Mouse (Mus musculus) brown adipose tissue, adult 24 weeks (tissue): Measurements from ENCODE around the gene Rab3c. TPM values are rescaled to one million over a fixed set of nuclear protein-coding genes. Genes with fewer than 3 reads are reported as not detected.

ENCODE experiments used
- H3K27ac ChIP-seq: fragments of 200-500 bp; replicated peaks from 2 replicates; pipeline ENCODE4 v1.5.1; 2012; ENCODE audit warnings: low read depth, mild to moderate bottlenecking, low read length
- H3K4me1 ChIP-seq: fragments of 200-500 bp; 2 replicates; pipeline ENCODE4 v1.6.1; 2012; ENCODE audit warnings: low read length, mixed read lengths; ENCODE audit not compliant: control insufficient read depth, insufficient read depth, insufficient read length
- H3K4me3 ChIP-seq: fragments of 200-500 bp; 2 replicates; pipeline ENCODE4 v1.5.1; 2012; ENCODE audit warnings: low read depth, mild to moderate bottlenecking, low read length, moderate library complexity; ENCODE audit not compliant: insufficient read depth
- polyA plus RNA-seq: library from polyadenylated mRNA; stranded (reverse); fragments of >200 nt; gene quantifications from 2 replicates; pipeline ENCODE4 v1.2.4, GENCODE M21; 2012; ENCODE audit not compliant: missing spikeins, insufficient read depth, insufficient read length

The Rab3c gene
- polyA plus RNA-seq, 1 experiment, result not detected

DNA sequence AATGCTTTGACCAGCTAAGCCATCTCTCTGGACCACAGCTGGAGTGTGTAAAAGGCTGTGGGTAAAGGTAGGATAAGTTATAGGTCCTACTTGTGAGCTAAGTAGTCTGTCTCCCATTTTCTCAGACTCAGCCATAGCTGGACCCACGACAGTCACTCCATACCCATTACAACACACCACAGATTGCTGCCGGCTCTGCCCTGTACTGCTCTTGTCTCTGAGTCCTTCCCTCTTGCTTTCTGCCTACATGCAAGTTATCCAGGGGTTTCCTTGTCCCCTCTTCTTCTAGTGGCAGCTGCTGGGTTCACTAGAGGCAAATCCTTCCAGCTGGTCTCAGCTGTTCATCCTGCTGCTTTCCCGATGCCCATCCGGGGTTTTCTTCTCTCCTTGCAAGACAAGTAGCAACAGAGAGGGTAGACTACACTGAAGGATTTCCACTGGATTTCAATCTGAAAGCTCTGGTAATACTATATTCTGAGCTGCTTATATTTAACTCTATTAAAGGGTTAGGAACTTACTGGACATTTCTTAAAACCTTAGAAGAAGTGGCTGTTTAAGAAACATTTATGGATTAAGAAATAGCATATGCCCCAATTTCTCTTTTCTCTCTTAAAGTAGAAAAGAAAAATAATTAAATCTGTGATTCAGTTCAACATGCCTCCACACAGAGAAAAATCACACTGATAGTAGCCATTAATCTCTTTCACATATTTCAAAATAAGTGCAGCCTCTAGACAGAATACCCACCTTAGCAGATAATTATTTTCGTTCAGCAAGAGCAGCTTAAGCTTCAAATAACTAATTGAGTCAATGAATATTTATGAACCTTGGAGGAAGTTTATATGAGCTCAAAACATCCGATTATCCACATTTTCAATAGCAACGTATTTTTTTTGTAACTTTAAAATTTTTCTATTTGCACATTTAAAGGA is 121.9 kb downstream of the Rab3c start:
- H3K4me3 ChIP-seq, result no peak overlapping the region
- no peaks in the 10 kb centered on the region for H3K4me1 ChIP-seq
- no peak overlapping the region for H3K27ac ChIP-seq

DNA sequence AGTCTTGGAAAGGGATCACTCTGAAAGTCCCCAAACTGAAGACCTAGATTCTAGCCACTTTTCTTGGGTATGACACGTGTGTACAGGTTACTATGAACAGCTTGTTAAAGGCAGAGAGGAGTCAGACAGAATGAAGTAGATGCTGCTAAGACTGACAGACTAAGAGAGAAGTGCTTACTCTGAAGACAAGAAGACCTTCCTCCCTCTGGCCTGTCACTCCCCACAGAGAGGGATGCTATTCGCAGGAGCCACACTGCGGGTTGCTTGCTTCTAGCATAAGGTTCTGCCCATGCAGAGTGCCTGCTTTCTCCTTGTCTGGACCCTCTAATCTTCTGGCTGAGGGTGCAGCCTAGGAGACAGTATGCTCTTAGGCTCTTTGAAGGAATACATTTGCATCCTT is 135.3 kb downstream of the Rab3c start:
- H3K4me3 ChIP-seq, result no peak overlapping the region
- H3K27ac ChIP-seq, result no peak overlapping the region
- no peaks in the 10 kb centered on the region for H3K4me1 ChIP-seq

DNA sequence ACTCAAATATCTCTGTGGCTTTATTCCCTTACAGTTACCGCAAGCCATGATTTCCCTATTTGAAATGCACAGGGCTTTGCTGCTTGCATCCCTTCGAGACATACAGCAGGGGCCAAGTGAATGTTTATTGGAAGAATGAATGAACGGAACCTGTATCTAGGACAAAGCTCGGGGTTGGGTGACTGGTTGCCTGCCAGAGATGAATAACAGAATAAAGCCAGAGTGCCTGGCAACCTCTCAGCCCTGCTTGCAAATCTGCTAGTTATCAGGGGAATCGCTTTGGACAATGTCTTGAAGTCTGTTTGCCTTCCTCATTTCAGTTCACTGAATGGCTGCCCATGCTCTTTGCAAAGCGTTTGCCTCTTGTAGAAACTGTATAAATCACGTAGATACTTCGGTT is 135.8 kb downstream of the Rab3c start:
- Histone ChIP-seq H3K4me1 (no peaks in the 10 kb centered on the region), H3K4me3 (no peak overlapping the region), H3K27ac (no peak overlapping the region)

DNA sequence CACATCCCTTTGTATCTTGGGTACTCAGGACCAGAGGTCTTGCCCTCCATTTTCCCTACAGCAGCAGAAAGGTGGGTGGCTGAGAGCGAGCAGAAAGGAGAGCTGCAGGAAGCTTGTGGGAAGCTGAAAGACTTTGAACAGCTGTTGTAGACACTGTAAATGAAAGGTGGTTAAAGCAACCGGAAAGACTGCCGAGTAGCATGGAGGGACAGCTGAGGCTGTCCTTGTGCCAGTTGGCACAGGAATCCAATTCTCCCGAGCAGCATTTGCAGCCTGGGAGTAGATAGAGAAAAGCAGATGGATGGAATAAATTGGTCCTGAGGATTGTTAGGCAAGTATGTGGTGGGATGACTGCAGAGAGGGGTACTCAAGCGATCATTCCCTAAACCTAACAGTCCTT is 141.5 kb downstream of the Rab3c start:
- Histone ChIP-seq H3K4me1 (no peaks in the 10 kb centered on the region), H3K27ac (no peak overlapping the region), H3K4me3 (no peak overlapping the region)

- H3K27ac ChIP-seq, result no peak overlapping the region
- no peak overlapping the region for H3K4me3 ChIP-seq
- H3K4me1 ChIP-seq, result no peaks in the 10 kb centered on the region
Observed at GRCm38 (mm10) chr13:110138644-110139043, 142.2 kb downstream of the Rab3c start.

GRCm38 (mm10) chr13:110127613-110128258 is 153.1 kb downstream of the Rab3c start:
- H3K4me3 ChIP-seq, result no peak overlapping the region
- H3K27ac ChIP-seq, result no peak overlapping the region
- no peaks in the 10 kb centered on the region for H3K4me1 ChIP-seq

DNA sequence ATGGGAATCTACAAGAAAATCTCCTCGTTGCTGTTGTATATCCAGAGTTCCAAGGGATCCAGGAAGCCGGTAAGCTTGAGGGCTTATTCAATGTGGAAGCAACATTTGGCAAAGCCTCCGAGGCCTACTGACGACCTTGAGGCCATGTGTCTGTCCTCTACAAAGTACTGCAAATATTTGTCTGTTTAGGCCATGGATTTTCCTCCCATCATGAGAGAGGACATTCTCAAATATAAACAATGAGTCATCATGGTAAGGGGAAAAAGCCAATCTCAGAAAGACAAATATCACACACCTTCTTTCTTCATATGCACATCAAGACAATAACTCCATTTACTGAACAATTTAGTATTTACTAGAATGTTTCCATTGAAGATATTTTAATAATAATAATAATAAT is 158.0 kb downstream of the Rab3c start:
- H3K27ac ChIP-seq, result no peak overlapping the region
- no peak overlapping the region for H3K4me3 ChIP-seq
- H3K4me1 ChIP-seq, result no peaks in the 10 kb centered on the region

DNA sequence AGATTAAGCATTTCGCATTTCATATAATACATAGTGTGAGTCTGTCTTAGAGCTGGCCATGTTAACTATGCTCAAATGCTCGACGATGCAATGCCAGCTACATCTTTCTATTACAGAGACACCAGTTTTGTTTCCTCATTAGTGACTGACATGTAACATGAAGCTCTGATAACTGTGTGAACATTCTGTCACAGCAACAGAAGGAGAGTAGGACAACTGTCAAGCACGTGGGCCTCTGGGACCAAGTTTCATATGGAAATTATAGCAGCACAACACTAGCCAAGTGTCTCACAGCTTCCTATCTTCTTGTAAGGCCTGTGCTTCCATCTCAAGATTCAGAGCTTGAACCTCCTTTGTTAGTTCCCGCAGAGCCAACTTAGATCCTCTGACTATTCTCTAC is 163.9 kb downstream of the Rab3c start:
- no peak overlapping the region for H3K4me3 ChIP-seq
- H3K4me1 ChIP-seq, result no peaks in the 10 kb centered on the region
- H3K27ac ChIP-seq, result no peak overlapping the region

DNA sequence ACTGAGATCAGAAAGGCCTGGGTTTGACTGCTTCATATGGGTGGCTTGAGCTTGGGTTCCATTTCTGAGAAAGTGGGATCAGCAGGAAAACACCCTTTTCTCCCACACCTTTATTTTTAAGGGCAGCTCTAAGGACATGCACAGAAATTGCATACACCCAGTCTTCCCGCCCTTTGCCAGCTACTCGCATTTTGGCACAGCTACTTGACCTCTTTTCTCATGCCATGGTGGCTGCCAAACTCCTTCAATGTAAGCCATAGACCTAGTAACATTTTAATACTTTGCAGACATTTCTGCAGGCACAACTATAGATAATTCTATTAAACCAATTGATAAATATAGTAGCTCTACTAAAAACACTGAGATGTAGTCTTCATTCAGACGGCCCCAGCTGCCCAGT is 164.5 kb downstream of the Rab3c start:
- H3K27ac ChIP-seq, result no peak overlapping the region
- no peaks in the 10 kb centered on the region for H3K4me1 ChIP-seq
- H3K4me3 ChIP-seq, result no peak overlapping the region

- Histone ChIP-seq H3K4me3 (no peak overlapping the region), H3K4me1 (no peaks in the 10 kb centered on the region), H3K27ac (no peak overlapping the region)
Observed at GRCm38 (mm10) chr13:110114870-110115645, 165.7 kb downstream of the Rab3c start.

- Histone ChIP-seq H3K4me3 (no peak overlapping the region), H3K27ac (no peak overlapping the region), H3K4me1 (no peaks in the 10 kb centered on the region)
Observed at GRCm38 (mm10) chr13:110113711-110114110, 167.1 kb downstream of the Rab3c start.

GRCm38 (mm10) chr13:110097424-110098050 is 183.3 kb downstream of the Rab3c start:
- H3K4me1 ChIP-seq, result no peaks in the 10 kb centered on the region
- no peak overlapping the region for H3K27ac ChIP-seq
- H3K4me3 ChIP-seq, result no peak overlapping the region

DNA sequence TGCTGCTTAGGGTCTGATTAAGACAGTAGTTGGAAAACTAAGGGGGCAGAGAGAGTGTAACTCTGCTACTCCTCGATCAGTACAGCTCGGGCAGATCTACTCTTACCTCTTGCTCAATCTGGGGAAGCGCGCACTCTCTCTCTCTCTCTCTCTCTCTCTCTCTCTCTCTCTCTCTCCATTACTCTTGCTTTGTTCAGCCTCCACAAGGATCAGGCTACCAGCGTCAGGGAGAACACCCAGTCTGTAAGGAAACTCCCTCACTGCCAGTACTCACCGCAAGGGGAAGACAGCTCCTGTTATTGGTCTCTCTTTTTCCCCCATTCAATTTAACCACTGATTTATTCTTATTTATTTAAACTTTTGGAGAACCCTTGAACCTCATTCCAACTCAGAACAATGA is 185.8 kb downstream of the Rab3c start:
- Histone ChIP-seq H3K27ac (no peak overlapping the region), H3K4me1 (no peaks in the 10 kb centered on the region), H3K4me3 (no peak overlapping the region)

DNA sequence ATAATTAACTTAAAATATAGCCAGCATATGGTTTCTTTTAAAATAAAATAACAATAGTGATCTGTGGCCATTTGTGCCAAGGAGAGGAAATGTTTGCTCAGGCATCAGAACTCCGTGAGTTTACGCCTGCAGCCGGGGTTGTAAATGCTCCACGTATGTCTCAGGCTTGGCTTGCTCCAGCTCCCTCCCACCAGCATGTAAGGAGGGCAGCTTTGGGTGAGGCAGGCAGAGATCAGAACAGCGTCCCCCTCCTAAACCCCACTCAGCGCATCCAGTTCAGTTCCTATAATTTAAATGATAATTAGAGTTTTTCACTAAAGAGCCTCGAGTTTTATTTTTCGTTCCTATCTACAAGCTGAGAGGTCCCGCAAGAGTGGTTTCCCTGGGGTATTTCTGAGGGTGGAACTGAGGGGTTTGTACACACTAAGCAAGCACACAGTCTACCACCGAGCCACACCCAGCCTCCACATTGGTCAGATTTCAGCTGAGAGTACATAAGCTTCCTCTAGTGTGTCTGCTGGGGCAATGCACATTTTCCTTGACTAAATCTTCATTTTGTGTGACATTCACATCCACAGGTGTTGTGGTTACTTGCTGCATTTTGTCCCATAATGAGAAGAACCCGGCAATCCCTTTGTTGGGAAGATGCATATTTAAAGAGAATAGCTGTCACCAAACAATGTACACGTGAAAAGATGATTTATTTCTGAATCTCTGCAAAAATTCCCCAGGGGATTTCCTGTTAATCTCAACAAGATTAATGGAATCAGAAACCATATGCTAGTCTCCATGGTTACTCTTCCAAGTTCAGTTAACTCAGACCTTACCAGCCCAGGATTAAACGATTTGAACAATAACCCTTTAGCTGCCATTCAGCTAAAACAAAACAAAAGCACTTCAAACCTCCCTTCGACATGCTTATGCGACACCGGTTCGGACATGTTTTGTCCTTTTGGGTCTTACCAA is 186.8 kb downstream of the Rab3c start:
- Histone ChIP-seq H3K4me3 (no peak overlapping the region), H3K27ac (no peak overlapping the region), H3K4me1 (no peaks in the 10 kb centered on the region)
